Mouse (Mus musculus) ES-Bruce4 (cell line): ENCODE results near the gene Fam120a.

Experiments
- CTCF ChIP-seq: IDR thresholded peaks from one replicate; pipeline ENCODE4 v1.8.1; 2011; ENCODE audit warnings: low read depth, low read length
- EP300 ChIP-seq: IDR thresholded peaks from 2 replicates; pipeline ENCODE4 v1.6.1; 2011; ENCODE audit warnings: low read depth, low read length; ENCODE audit not compliant: insufficient read depth

DNA sequence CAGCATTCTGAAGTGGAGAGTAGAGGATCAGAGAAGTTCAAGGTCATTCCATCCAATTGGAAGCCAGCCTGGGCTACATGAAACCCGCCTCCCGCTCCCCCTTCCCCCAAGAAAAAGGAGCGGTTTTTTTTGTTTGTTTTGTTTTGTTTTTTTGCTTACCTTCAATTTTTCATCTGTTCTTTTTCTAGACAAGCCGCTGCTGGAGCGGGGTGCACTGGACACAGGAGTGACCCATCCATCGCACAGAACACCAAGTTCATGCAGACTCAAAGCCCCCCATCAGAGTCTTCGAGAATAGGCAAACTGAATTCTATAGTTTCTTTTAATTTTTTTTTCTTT, 902 bp upstream of the Fam120a start:
- TF ChIP-seq EP300 (no peak), CTCF (no peak)
